Mouse (Mus musculus): ENCODE results near the gene Il22ra1.

Il22ra1 gene

GRCm38 (mm10) chr4:135770611-135771305 is 42.8 kb downstream of the Il22ra1 start:
- no peak for DNase-seq (ENCODE audit: low read depth, low spot score)

DNA sequence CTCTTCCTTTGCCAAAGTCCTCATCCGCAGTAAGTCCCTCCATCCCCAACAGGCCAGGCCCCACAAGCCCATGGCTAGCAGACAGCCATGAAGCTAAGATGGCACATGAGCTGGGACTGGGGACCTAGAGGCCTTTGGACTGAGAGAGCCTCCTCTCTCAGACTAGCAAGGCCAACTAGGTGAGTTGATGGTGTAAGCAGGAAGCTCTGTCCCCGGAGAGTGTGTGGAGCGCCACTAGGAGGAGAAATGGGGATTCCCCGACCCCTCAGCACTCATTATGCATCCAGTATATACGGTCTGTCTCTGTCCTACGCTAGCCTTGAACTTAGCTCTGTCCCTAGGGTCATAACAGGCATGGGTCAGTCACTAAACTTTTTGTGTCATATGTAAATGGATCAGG is 43.6 kb downstream of the Il22ra1 start:
- DNase-seq (ENCODE audit: low read depth, low spot score): no peak

- DNase-seq (ENCODE audit: low read depth, low spot score): peak; percentile 23
Measured at GRCm38 (mm10) chr4:135772671-135773070, 44.7 kb downstream of the Il22ra1 start.

- peak; percentile 20 for DNase-seq (ENCODE audit: low read depth, low spot score)
Measured at GRCm38 (mm10) chr4:135774496-135774895, 46.5 kb downstream of the Il22ra1 start.

- no peak for DNase-seq (ENCODE audit: low read depth, low spot score)
Measured at GRCm38 (mm10) chr4:135776850-135777249, 48.9 kb downstream of the Il22ra1 start.

DNA sequence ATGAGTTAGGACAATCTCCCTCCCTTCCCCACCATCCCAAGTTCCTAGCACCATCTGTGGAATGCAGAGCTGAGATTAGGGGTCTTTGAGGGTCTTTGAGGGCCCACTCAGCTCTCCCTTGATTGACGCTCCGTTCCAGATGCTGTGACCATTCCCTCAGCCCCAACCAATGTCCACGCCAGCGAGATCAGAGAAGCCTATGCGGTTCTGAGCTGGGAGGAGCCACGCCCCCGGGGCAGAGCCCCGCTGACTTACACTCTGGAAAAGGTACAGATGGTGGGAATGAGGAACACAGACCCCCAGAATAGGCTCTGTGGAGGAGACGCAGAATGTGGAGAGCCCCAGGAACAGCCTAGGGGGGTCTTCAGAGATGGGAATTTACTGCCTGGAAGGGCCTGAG is 51.7 kb downstream of the Il22ra1 start:
- no peak for DNase-seq (ENCODE audit: low read depth, low spot score)

DNA sequence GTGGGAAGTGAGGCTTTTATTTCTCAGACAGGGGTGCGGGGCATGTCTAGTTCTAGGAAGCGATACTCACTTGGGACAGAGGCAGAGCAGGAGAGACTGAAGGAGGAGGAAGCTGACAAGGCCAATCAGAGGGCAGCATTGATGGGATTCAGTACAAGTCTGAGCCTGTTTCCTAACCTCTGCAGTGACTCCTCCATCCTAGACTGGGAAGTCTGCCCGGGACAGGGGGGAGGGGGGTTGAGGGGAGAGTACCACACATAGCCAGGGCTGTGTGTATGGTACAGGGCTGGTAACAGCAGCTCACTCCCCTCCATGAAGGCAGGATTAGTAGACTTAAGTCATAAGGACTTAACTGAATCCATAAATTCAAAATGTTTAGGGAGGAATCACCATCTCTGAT is 52.3 kb downstream of the Il22ra1 start:
- DNase-seq (ENCODE audit: low read depth, low spot score): no peak

GRCm38 (mm10) chr4:135781304-135781703 is 53.3 kb downstream of the Il22ra1 start:
- DNase-seq (ENCODE audit: low read depth, low spot score): no peak

GRCm38 (mm10) chr4:135786581-135786980 is 58.6 kb downstream of the Il22ra1 start:
- DNase-seq (ENCODE audit: low read depth, low spot score): no peak

GRCm38 (mm10) chr4:135787271-135787670 is 59.3 kb downstream of the Il22ra1 start:
- DNase-seq (ENCODE audit: low read depth, low spot score): no peak

- no peak for DNase-seq (ENCODE audit: low read depth, low spot score)
Measured at GRCm38 (mm10) chr4:135789135-135789534, 61.2 kb downstream of the Il22ra1 start.

GRCm38 (mm10) chr4:135792821-135793220 is 64.8 kb downstream of the Il22ra1 start:
- DNase-seq (ENCODE audit: low read depth, low spot score): no peak

- DNase-seq (ENCODE audit: low read depth, low spot score): no peak
Measured at GRCm38 (mm10) chr4:135797931-135798330, 70.0 kb downstream of the Il22ra1 start.

DNA sequence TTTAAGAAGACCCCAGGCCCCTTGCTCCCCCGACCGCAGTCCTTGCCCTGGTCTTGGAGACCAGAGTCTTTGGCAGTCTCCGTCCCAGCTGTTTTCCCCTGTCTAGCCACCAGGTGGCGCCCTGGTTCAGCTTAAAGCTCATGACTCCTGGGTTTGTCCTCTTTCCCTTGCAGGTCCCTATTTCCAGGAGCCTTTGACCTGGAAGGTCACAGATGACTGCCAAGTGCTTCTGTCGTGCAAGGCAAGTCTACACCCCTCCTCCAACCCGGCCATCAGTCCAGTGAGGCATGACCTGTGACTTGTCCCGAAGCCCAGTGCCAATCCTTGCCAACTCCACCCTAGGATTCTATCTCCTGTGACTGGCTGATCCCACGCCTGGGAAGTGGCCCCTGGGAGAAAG is 73.6 kb downstream of the Il22ra1 start:
- DNase-seq (ENCODE audit: low read depth, low spot score): peak; percentile 91
